Mouse (Mus musculus) forebrain, embryonic 12.5 days (tissue): ENCODE measurements around the gene Vmn2r54. TPM values are rescaled to one million over a fixed set of nuclear protein-coding genes. Genes with fewer than 3 reads are reported as not detected.
"Not testable (repeated sequence)": the region's sequence is repeated elsewhere in the genome, so short reads cannot be mapped to it uniquely, and the experiment has no call there.

ENCODE experiments used
- ATAC-seq: fragments of 200-750 bp; cut with Nextera tagmentation; 2 replicates; pipeline ENCODE4 v1.8.0; 2017; ENCODE audit warnings: moderate TSS enrichment; ENCODE audit not compliant: low FRiP score
- H3K27ac ChIP-seq: fragments of 300-500 bp; sonication (generic); 2 replicates; pipeline ENCODE4 v1.5.1; 2016; ENCODE audit warnings: mild to moderate bottlenecking
- H3K27me3 ChIP-seq: fragments of 300-500 bp; sonication (generic); 2 replicates; pipeline ENCODE4 v1.6.1; 2016; ENCODE audit warnings: mild to moderate bottlenecking
- H3K36me3 ChIP-seq: fragments of 300-500 bp; sonication (generic); replicated peaks from 2 replicates; pipeline ENCODE4 v1.6.1; 2016; ENCODE audit warnings: mild to moderate bottlenecking
- H3K4me1 ChIP-seq: fragments of 300-500 bp; sonication (generic); 2 replicates; pipeline ENCODE4 v1.6.1; 2016
- H3K4me2 ChIP-seq: fragments of 300-500 bp; sonication (generic); 2 replicates; pipeline ENCODE4 v1.6.1; 2016; ENCODE audit warnings: mild to moderate bottlenecking, moderate library complexity
- H3K4me3 ChIP-seq: fragments of 300-500 bp; sonication (generic); replicated peaks from 2 replicates; pipeline ENCODE4 v1.5.1; 2016; ENCODE audit warnings: mild to moderate bottlenecking
- H3K9ac ChIP-seq: fragments of 300-500 bp; sonication (generic); 2 replicates; pipeline ENCODE4 v1.6.1; 2016; ENCODE audit warnings: mild to moderate bottlenecking
- H3K9me3 ChIP-seq: fragments of 300-500 bp; sonication (generic); 2 replicates; pipeline ENCODE4 v1.6.1; 2016
- WGBS: fragments of 180-500 bp; shearing (Covaris S2); methylation state at CpG from one replicate; pipeline ENCODE4 v1.1.7; 2016; 5-methylcytosine and 5-hydroxymethylcytosine counted together
- polyA plus RNA-seq: library from polyadenylated mRNA; unstranded; fragments of >200 nt; fragmentation: Nextera tagmentation; extraction: Ambion mirVana; gene quantifications from 2 replicates; pipeline ENCODE4 v1.2.1, GENCODE M21; 2016

The Vmn2r54 gene
- not detected in 2 replicates for polyA plus RNA-seq

DNA sequence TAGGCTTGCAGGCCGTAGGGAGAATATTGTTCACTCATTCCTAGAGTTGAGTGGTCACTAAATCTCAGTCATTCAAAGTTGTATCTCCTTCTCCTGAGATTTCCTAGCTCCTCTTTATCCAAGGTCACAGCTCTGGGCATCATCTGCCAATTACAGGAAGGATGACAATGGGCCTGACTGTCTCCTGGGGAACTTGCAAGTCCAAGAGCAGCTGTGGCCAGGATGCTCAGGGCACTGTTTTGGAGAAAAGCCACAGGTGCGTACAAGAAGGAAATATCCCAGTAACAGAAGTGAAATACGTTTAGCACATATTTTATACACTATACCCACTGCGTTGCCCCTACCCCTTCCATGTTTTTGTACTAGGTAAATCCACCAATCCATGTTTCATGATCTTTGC is at the start of gene Vmn2r54:
Gene Vmn2r54 (minus strand): TSS at position 101 of the 400 bp plus-strand sequence.
- H3K27ac ChIP-seq, H3K9ac ChIP-seq, H3K36me3 ChIP-seq, H3K4me3 ChIP-seq, H3K4me2 ChIP-seq, H3K9me3 ChIP-seq, H3K27me3 ChIP-seq, ATAC-seq, H3K4me1 ChIP-seq: not testable (repeated sequence)
- 84% methylated on average over 3 of the region's 4 CpGs for WGBS

DNA sequence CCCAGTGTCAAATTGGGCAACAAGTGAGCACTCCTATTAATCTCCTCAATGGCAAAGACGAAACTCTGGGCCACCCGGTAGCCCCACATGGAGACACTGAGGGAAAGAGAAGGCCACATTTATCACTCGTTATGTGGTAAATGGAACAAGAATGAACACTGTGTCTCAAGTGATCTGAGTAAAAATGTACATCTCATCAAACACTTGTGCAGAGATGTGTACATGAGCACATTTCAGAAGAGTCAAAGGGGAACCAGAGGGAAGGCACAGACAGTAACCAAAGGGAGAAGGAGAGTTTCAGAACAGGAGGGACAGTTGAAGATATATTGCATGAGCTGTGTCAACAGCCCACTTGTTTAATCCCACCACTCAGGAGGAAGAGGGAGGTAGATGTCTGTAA is 44.8 kb upstream of the Vmn2r54 start, which contains the start of gene Vmn2r55:
Gene Vmn2r55 (minus strand): TSS at position 101 of the 400 bp plus-strand sequence.
- WGBS, result 94% methylated on average over 3 of the region's 3 CpGs
- H3K27ac ChIP-seq, H3K9me3 ChIP-seq, H3K4me2 ChIP-seq, H3K36me3 ChIP-seq, ATAC-seq, H3K4me1 ChIP-seq, H3K9ac ChIP-seq, H3K4me3 ChIP-seq, H3K27me3 ChIP-seq: not testable (repeated sequence)

DNA sequence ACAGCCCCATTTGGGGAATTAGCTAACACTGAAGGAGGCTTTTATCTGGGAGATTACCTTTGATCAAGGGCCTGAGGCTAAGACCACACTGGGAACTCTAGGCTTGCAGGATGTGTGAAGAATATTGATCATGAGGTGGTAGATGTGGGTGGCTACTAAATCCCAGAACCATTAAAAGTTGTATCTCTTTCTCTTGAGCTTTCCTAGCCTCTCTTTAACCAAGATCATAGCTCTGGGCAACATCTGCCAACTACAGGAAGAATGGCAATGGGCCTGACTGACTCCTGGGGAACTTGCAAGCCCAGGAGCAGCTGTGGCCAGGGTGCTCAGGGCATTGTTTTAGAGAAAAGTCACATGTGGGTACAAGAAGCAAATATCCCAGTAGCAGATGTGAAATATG is 31.4 kb downstream of the Vmn2r54 start, which contains the start of gene Vmn2r53:
Gene Vmn2r53 (minus strand): TSS at position 101 of the 400 bp plus-strand sequence.
- Histone ChIP-seq H3K4me2 (no peak within 1 kb of the TSS), H3K4me1 (no peaks in the 10 kb centered on the region), H3K27ac (no peak within 1 kb of the TSS), H3K27me3 (no peaks in the 10 kb centered on the region), H3K4me3 (no peak within 1 kb of the TSS), H3K9ac (no peak within 1 kb of the TSS), H3K36me3 (no peaks in the 10 kb centered on the region), H3K9me3 (peaks cover 28% of the 10 kb centered on the region)
- no peak for ATAC-seq

Other genes with a start within 250 kb of the Vmn2r54 start
- 4.1 and 5.0 TPM in 2 replicates for gene Zfp551, start 217.6 kb downstream of the Vmn2r54 start, polyA plus RNA-seq
- 54.7 TPM in 2 replicates for gene Zfp606, start 162.0 kb downstream of the Vmn2r54 start, polyA plus RNA-seq
- not detected in 2 replicates for gene 2900092C05Rik, start 127.8 kb downstream of the Vmn2r54 start, polyA plus RNA-seq
- gene Vmn2r53, start 31.5 kb downstream of the Vmn2r54 start, polyA plus RNA-seq, result 0.01 TPM in 1 of 2 replicates, not detected in the other
- gene Vmn2r55, start 44.7 kb upstream of the Vmn2r54 start, polyA plus RNA-seq, result not detected in 2 replicates
- not detected in 2 replicates for gene Vmn2r56, start 94.7 kb upstream of the Vmn2r54 start, polyA plus RNA-seq
- gene Zscan18, start 163.3 kb upstream of the Vmn2r54 start, polyA plus RNA-seq, result 13.6 and 15.2 TPM in 2 replicates
- gene Zfp329, start 178.5 kb upstream of the Vmn2r54 start, polyA plus RNA-seq, result 25.4 and 28.2 TPM in 2 replicates
- 32.4 and 34.5 TPM in 2 replicates for gene Zfp110, start 194.4 kb upstream of the Vmn2r54 start, polyA plus RNA-seq
- gene Zfp128, start 240.9 kb upstream of the Vmn2r54 start, polyA plus RNA-seq, result 6.0 and 6.2 TPM in 2 replicates